Mouse (Mus musculus) forebrain, embryonic 15.5 days (tissue): ENCODE measurements around the gene Myrip. TPM values are rescaled to one million over a fixed set of nuclear protein-coding genes. Genes with fewer than 3 reads are reported as not detected.

Experiments
- ATAC-seq: fragments of 200-750 bp; cut with Nextera tagmentation; replicated peaks from 2 replicates; pipeline ENCODE4 v1.8.0; 2017; ENCODE audit warnings: mild to moderate bottlenecking, moderate TSS enrichment, moderate library complexity
- H3K27ac ChIP-seq: fragments of 300-500 bp; sonication (generic); replicated peaks from 2 replicates; pipeline ENCODE4 v1.5.1; 2015; ENCODE audit warnings: mild to moderate bottlenecking, inconsistent platforms
- H3K27me3 ChIP-seq: fragments of 300-500 bp; sonication (generic); 2 replicates; pipeline ENCODE4 v1.6.1; 2015; ENCODE audit warnings: inconsistent platforms
- H3K36me3 ChIP-seq: fragments of 300-500 bp; sonication (generic); 2 replicates; pipeline ENCODE4 v1.6.1; 2015; ENCODE audit warnings: mild to moderate bottlenecking, inconsistent platforms
- H3K4me1 ChIP-seq: fragments of 300-500 bp; sonication (generic); 2 replicates; pipeline ENCODE4 v1.6.1; 2015; ENCODE audit warnings: inconsistent platforms
- H3K4me2 ChIP-seq: fragments of 300-500 bp; sonication (generic); replicated peaks from 2 replicates; pipeline ENCODE4 v1.6.1; 2015; ENCODE audit warnings: mild to moderate bottlenecking, inconsistent platforms
- H3K4me3 ChIP-seq: fragments of 300-500 bp; sonication (generic); 2 replicates; pipeline ENCODE4 v1.5.1; 2015; ENCODE audit warnings: mild to moderate bottlenecking, inconsistent platforms
- H3K9ac ChIP-seq: fragments of 300-500 bp; sonication (generic); replicated peaks from 2 replicates; pipeline ENCODE4 v1.6.1; 2015; ENCODE audit warnings: mild to moderate bottlenecking, inconsistent platforms
- H3K9me3 ChIP-seq: fragments of 300-500 bp; sonication (generic); 2 replicates; pipeline ENCODE4 v1.6.1; 2016; ENCODE audit warnings: inconsistent platforms
- WGBS: fragments of 180-500 bp; shearing (Covaris S2); methylation state at CpG from one replicate; pipeline ENCODE4 v1.1.7; 2015; ENCODE audit warnings: mixed read lengths; 5-methylcytosine and 5-hydroxymethylcytosine counted together
- polyA plus RNA-seq: library from polyadenylated mRNA; unstranded; fragments of >200 nt; fragmentation: Nextera tagmentation; extraction: Ambion mirVana; gene quantifications from 2 replicates; pipeline ENCODE4 v1.2.1, GENCODE M21; 2015

Gene Myrip
- polyA plus RNA-seq, 1 experiment from 2014 or later: 2.3 TPM

GRCm38 (mm10) chr9:120519469-120520125, 218.3 kb downstream of the Myrip start:
- Histone ChIP-seq H3K27ac (no peak overlapping the region), H3K4me2 (no peak overlapping the region), H3K9ac (no peak overlapping the region), H3K4me1 (no peaks in the 10 kb centered on the region), H3K9me3 (no peaks in the 10 kb centered on the region), H3K4me3 (no peak overlapping the region), H3K27me3 (no peaks in the 10 kb centered on the region), H3K36me3 (no peaks in the 10 kb centered on the region)
- 71% methylated on average over 19 of the region's 19 CpGs for WGBS
- ATAC-seq: no peak

- no peaks in the 10 kb centered on the region for H3K36me3 ChIP-seq
- H3K9me3 ChIP-seq: no peaks in the 10 kb centered on the region
- 89% methylated on average over 1 of the region's 1 CpGs for WGBS
- no peak overlapping the region for H3K27ac ChIP-seq
- H3K4me2 ChIP-seq: no peak overlapping the region
- no peak overlapping the region for H3K9ac ChIP-seq
- no peaks in the 10 kb centered on the region for H3K27me3 ChIP-seq
- H3K4me3 ChIP-seq: no peak overlapping the region
- H3K4me1 ChIP-seq: no peaks in the 10 kb centered on the region
- no peak for ATAC-seq
Observed at GRCm38 (mm10) chr9:120521161-120521560, 219.8 kb downstream of the Myrip start.

Other genes starting within 250 kb of the Myrip start
- gene Cx3cr1, start 231.6 kb upstream of the Myrip start, polyA plus RNA-seq: 6.6 and 6.9 TPM in 2 replicates
- gene Ccr8, start 209.4 kb upstream of the Myrip start, polyA plus RNA-seq: not detected in 2 replicates
- 37.4 and 37.9 TPM in 2 replicates for gene Slc25a38, start 191.1 kb upstream of the Myrip start, polyA plus RNA-seq
- 997 and 1,035 TPM in 2 replicates for gene Rpsa, start 173.8 kb upstream of the Myrip start, polyA plus RNA-seq
- 0.17 TPM in 1 of 2 replicates, not detected in the other for gene Mobp, start 151.8 kb upstream of the Myrip start, polyA plus RNA-seq
- 495 and 511 TPM in 2 replicates for gene Eif1b, start 190.7 kb downstream of the Myrip start, polyA plus RNA-seq
- 1.5 and 1.9 TPM in 2 replicates for gene Entpd3, start 238.3 kb downstream of the Myrip start, polyA plus RNA-seq